Mouse (Mus musculus) cerebellum, postnatal 4 days (tissue): ENCODE measurements around the gene Galntl6.
"Not testable (repeated sequence)": the region's sequence is repeated elsewhere in the genome, so short reads cannot be mapped to it uniquely, and the experiment has no call there.

Experiments
- DNase-seq, 2 experiments: peaks; one replicate each; pipeline ENCODE4 v3.0.0; 2022; ENCODE audit warnings: low spot score in 2 of 2, mixed read lengths in 1 of 2

Galntl6 gene

DNA sequence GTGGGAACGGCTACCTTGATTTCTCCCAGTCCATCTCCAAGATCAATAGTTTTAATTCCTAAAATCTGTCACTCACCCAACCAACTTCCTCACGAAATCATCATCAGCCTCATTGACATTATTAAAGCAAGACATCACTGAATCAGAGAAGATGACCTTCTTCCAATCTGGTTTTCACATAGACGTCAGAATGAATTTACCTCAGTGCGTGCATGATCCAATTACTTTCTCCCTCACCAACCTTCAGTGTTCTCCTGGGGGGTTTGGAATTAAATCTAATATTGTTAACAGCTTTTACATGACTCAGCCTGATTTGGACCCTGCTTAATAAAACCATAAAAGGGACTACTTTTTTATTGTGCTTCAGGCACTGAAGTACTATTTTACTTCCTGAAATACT is 307.7 kb downstream of the Galntl6 start:
- DNase-seq = no peak

DNA sequence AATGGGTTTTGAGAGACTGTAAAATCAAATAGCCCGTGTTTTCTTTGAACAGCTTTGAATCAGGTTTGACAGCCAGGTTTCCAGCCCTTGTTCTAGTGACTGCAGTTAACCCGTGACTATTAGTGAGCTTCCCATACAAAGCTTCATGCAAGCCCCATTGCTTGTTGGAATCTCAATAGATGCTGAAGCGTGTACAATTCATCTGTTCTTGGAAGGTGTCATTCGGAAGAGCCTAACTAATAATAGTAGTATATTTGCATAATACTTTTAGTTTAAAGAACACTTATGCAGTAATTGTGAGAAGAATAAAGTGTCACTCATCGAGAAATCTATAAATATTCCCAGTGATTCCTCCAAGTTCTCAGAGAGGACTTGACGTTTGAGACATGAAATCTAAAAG is 314.6 kb downstream of the Galntl6 start:
- no peak for DNase-seq

DNA sequence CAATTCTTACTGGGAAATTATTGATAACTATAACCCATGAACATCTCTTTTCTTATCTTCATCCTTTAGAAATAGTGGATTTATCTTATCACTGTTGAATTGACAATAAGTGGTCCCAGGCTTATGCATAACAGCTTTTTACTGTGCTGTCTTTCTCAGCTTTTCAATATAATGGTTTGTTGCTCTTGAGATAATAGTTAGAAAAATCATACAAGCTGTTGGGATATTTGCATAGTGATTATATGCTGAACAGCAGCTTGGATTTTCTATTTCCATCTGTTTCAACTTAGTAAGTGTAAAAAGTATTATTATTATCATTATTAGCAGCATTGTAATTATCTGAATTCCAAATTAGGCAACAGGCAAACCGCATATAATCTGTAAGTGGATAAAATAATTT is 337.1 kb downstream of the Galntl6 start:
- DNase-seq = no peak

DNA sequence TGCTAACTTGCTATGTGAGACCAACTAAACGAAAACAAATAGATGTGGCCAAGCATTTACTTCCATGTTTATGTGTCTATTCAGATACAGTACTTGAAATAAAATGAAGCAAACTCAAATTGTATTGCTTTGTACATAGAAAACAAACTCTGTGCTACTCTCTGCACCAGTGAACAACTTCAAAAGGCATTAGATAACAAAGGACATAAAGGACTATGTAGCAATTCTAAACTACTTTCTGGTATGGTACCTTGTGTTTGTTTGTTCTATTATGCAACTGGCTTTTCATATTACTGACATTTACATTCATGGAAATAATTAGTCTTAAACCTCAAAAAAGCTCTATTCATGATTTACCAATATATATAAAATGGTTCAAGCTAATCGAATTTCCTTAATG is 344.4 kb downstream of the Galntl6 start:
- no peak for DNase-seq

DNA sequence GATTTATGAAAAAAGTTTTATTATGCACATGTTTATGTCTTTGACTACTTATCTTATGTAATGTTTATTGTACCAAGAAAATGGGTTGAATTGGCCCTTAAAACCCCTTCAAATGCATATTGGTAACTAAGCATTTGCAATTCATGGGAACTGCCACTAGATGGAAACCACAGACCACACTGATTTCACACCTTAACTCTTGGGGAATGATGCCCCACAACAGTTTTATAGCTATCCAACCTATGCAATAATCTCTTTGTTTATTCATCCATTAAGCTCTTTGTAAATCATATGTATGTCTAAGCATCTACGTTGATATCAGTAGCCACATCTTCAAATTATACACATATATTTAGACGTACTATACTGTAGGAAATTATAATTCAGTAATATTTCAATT is 346.3 kb downstream of the Galntl6 start:
- DNase-seq = peak in 1 of 2 experiments; percentile 2

DNA sequence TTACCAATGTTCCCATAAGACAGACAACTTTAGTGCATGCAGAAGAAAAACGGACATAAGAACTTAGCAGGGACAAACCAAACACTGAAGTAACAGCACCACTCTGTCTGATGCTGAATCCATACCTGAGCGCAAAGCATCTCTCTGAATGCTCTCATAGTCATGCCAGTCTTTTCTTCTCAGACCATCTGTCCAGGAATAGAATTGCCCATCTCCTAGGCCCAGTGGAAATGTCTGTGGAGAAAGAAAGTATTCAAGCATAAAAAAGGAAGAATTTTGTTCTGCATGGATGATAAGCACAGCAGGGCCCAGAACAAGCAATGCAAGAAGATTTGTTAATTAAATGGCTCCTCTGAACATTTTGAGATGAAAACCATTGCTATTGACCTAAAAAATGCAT is 376.7 kb downstream of the Galntl6 start:
- DNase-seq = no peak

DNA sequence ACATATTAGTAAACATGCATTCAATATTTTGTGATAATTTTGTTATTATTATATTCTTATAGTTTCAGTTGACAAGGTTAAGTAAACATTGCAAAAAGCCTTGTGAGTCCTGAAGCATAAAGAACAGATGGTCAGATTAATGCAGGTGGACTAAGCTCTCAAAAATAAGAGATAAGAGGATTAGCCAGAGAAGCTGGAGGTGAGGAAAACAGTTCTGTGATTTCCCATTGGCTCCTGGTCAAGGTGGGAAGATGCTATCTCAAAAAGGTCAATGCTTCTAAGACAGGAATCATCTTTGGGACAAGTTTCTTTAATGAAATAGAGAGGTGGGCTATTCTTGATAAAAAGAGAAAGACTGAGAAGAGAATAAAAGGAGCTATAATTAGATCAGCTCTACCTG is 377.8 kb downstream of the Galntl6 start:
- DNase-seq = no peak

DNA sequence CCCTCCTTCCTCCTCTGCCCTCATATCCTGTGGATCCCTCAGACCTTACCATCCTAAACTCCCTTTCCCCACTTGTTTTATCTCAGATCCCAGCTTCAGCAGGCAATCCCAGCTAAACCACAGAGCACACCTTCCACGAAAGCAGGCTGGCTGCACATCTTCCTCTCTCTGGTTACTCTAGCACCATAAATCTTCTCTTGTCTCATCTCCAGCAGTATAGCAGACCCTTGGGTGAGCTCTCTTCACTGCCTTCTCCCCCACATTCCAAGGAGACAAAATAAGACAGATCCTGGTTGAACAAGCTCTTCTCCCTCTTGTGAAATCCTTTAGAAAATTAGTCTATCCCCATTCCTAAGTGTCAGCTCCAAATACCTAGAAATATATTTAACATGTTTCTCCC is 389.0 kb downstream of the Galntl6 start:
- DNase-seq = no peak

DNA sequence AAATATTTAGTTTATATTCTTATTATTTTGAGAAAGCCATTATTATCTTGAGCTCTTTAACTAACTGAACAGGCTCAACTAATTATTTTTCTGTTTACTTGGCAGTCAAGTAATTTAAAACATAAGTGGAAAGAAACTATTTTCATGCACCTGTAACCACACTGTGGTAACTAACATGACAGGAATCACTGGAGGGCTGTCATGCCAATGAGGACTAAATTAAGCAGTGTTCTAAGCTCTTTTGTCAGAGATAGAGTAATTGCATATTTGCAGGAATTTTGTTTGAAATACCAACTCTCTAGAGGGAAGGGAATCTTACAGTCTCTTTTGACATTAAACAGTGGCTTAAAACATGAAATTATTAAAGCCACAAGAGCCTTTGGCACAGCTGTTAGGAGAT is 390.5 kb downstream of the Galntl6 start:
- DNase-seq = no peak

DNA sequence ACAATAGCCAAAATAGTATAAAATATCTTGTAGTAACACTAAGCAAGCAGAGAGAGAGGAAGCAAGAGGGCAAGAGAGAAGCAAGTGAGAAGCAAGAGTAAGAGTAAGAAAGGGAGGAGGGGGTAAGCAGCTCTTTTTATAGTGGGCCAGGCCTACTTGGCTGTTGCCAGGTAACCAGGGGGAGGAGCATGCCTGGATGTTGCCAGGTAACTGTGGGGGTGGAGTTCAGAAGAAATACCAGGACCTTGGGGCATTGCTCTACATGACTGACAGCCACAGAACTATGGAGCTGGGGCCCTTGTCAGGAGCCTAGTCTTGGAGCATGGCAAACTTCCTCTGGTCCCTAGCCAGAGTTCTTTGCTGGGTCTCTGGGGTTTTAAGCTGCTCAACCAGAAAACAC is 401.9 kb downstream of the Galntl6 start:
- no peak for DNase-seq

DNA sequence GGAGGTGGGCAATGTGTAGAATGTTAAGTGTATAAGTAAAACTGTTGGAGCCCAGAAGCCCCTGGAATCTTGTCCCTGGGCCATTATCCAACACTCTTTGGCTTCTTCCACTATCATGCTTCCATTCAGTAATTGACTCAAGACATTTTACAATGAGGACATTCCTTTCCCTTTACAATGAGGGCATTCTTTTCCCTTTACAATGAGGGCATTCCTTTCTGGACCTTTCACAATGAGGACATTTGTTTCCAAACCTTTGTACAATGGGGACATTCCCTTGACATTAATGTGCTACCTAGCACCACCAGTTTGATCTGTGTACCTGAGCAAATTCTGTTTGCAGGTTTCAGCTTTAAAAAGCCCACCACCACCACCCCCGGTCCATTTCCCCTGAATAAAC is 403.4 kb downstream of the Galntl6 start:
- DNase-seq = no peak

DNA sequence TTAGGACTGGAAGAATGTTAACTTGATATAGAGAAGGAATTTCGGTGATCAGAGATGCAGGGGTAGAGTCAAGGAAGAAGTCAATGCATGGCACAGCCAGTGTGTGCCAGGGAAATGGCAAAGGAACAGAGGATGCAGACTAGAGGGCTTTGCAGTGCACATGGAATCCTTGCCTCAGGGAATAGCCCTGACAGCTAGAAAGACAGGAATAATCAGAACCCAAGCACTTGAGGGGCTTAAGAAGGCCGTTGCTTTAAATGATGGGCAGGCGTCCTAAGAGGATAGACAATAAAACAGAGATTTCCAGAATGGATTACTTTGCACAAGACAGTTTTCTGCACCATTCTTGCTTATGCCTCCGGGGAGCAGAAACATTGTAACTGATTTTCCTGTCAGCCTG is 425.3 kb downstream of the Galntl6 start:
- DNase-seq = no peak

DNA sequence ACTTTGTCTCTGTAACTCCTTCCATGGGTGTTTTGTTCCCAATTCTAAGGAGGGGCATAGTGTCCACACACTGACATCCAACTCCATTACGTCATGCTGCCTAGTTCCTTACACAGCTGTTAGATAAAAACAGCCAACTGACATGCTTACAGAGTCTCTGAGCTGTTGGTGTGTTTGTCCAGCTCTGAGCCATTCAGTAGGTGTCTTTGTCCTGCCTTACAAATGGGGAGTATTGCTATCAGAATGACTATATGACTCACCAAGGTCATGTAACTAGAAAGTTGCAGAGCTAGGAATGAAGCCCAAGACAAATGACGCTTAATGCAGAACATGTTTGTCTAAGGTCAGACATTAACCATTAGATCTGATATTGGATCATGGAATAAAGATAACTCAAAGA is 449.1 kb downstream of the Galntl6 start:
- DNase-seq = not testable (repeated sequence)

DNA sequence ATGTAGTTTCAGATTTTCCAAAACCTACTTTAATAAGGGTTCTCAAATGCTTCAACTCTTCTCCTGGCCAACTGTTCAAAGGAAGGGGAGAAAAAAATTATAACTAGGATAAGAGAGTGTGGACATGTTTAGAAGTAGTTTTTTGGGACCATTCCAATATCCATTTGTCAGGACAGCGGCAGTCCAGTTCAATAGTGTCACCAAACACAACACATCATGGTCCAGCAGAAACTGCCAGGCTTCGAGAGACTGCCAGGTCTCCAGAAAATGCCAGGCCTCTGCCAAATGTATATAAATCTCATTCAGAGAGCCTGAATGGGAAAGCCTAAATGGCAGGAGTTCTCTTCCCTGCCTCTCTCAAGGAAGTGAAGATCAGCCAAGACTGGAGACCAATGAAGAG is 469.7 kb downstream of the Galntl6 start:
- no peak for DNase-seq

DNA sequence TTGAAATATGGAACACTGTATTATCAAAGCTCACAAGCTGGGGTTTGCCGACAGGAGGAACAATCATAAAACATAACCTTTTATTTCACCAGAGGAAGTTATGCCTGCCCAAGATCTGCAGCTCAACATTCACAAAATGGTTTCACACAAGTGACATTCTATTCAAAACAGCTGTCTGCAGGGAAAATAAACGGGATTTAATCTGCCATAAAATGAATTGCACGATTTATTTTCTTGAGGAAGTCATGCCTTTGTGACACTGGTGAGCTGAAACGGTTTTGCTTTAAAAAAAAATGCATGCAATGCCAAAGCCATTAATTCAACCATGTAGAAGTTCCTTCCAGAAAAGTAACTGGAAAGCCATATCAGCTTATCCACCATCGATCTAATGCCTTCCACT is 494.0 kb downstream of the Galntl6 start:
- DNase-seq = no peak

DNA sequence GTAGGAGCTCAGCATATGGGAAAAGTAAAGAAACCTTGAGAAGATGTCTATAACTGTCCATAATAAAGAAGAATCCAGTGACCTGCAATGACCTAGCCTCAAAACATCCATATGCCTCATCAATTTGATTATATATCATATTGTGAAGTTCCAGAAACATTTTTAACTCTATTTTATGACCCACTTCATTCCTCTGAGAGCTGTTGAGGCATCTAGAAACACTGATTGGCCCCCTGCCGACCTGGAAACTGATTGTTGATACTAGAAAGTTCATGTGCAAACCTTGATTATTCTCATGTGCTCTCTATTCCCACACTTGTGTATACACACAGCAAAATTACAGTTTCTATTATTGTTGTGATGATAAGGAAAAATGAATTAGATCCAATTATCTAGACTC is 494.9 kb downstream of the Galntl6 start:
- DNase-seq = no peak

DNA sequence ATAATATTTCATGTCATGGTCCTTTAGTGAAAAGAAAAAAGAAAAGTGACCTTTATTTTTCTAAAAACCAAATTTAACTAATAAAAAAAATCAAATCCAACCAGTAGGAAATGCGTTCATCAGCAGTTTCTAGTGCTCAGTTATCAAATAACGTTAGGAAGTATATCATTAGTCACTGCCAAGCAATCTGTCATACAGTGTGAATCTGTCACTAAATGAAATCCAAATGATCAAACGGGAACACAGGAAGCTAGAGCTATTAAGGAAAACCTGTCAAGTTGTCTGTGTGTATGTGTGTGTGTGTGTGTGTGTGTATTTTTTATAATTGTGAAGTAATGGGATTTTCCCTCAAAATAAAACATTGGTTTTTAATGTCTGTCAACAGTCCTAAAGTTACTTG is 515.9 kb downstream of the Galntl6 start:
- no peak for DNase-seq

DNA sequence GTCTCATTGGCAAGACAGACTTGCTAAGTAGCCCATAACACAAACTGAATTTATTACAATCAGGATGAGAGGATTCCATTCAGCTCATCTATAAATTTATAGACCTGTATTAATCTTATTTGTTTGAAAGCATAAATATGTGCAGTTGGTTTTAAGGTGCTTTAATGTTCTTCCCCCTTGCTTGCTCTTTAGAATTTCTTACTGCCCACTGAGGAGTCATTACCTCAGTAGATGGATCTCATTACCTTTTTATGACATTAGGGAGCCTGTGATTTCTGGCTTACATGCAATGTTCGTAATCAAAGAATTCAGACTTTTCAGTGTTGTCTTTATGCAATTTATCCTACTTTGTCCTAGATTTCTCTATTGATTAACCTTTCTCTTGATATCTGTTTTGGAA is 516.6 kb downstream of the Galntl6 start:
- DNase-seq = no peak

DNA sequence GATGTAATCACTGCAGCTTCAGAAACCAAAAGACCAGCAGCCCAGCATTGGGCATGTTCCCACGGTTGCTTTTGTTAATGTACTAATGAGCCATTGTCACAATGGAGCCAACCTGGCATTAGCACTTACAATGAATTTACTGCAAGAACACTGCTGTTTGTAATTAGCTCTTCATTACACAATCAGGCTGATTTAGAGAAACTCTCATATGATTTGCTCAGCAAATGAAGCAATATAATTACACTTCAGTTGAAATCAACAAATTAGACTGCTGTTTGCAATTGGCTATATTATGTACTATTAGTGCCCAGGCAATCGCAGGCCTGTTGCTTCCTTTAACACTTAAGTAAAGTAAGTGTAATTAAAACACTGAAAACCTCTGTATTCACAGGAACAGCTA is 540.1 kb downstream of the Galntl6 start:
- no peak for DNase-seq

DNA sequence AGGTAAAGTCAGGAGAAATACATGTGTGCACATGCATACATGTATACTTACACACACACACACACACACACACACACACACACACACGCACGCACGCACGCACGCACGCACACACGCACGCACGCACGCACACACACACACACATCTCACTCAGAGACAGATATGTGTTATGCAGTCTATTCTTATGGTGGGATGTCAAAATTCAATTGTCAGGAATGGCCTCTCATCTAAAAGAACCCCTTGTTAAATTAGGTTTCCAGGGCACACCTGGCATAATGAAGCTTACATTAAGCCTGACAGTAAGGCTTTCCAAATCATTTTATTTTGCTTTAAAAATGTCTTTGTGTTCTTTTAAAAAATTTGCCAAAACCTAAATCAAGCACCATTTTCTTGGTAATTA is 540.5 kb downstream of the Galntl6 start:
- DNase-seq = no peak

DNA sequence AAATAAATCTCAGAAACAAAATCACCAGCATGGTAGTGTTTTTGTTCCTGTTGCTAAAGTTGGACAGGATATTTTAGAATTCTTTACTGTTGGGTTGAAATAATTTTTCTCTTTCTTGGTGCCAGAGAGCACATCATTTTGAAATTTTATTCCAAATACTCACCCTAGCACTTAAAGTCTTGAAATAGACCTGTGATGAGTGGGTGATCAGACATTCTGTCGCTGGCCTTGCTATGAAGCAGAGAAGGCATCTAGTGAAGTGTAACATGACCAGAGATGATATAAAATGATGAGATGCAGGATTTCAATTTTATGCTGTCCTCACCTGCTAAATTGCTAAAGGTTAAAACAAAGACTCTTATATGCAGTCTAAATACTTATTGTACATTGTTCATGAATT is 581.3 kb downstream of the Galntl6 start:
- DNase-seq = no peak

DNA sequence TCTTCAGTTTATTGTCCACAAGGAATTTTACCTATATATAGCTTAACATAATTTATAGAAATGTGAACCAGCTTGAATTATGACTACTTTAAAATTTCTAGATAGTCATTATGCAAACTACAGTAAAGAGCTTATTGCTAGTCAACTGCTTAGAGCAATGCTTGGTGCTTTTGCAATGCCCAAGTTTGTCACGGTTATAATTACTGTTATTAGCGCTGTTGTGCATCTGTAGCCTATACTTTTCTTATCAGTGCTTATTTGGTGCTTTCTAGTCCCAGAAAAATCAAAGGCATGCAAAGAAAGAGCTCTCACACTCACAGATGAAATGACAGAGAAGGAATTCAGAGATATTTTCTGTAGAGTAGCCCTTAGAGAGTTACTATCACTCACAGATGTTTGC is 599.0 kb downstream of the Galntl6 start:
- no peak for DNase-seq

DNA sequence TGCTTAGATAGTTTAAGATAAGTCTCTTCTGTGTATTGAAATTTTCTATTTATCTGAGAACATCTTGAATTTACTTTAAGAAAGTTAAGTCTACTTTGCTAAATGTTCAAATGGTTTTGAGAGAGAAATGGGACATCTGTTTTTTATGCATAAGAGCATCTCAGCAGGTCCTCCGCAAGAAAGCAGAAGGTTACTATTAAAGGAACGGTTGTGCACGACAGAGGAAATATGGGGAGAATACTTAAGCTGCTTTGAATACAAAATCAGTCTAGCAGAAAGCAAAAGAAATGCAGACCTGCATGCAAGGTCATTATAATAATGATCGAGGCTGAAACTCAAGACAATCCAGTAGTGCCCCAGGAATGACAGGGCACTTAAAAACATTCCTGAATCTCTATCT is 621.0 kb downstream of the Galntl6 start:
- DNase-seq = no peak

DNA sequence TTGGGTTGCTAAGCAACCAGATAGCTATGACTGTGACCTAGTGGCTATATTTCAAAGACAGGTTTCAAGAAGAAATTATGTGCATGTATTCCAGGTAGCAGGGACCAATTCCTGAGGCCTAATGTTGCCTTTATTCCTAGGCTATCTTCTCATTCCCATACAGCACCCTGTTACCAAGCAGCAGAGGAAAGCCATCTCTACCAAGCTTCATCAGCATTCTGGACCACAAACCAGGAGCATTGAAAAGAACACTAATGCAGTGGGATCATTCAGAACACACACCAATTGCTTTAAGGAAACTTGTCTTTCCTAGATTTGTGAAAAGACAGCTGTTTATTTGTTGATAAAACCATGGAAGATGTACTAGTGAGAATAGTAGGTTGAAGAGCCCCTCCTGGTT is 622.4 kb downstream of the Galntl6 start:
- DNase-seq = no peak

DNA sequence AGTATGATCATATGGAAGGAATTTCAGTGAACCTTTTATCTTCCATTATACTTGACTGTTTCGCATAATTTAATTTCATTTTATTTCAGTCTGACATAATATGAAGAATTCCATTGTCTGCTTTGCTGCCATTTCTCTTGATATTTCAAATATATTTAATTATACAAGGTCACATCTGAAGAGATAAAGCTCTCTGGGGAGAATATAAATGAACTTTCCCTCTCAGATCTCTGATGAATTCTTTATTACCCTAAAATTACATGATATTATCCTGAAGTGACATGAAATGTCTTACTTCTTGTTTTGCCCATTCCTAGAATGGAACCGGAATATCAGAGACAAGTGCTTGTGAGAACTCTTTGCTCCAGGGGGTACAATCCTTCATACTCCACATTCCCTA is 647.0 kb downstream of the Galntl6 start:
- DNase-seq = no peak
